13 mouse cellular contexts compared by ENCODE assay signal in genomic region chr2:167622352-167622751, GRCm38 (mm10). TPM values are rescaled to one million over a fixed set of nuclear protein-coding genes. Genes with fewer than 3 reads are reported as not detected.
A peak's percentile ranks its signal among the peaks of the same experiment; 100 is the strongest.
DNase-seq lines count a peak whose midpoint lies in the region; ATAC-seq and TF ChIP-seq lines count a peak whose summit lies in the region.
"Had no signal": no experiment of that assay in that cellular context is flagged by ENCODE, and none has a peak within 500 bp of the region (broad histone marks: within the 10 kb centered on the region; RNA-seq: fewer than 3 reads in every experiment).

No protein-coding gene starts in this region.

- no peak for ATAC-seq in kidney, embryonic 14.5 days (ENCODE audit: low FRiP score, low TSS enrichment)
- no peak for ATAC-seq in liver, embryonic 12.5 days
- ATAC-seq: forebrain, embryonic 13.5 days had no signal

- no peaks in the 10 kb centered on the region for H3K9me3 ChIP-seq in kidney, embryonic 14.5 days (ENCODE audit: control insufficient read depth, low read length)
- no peaks in the 10 kb centered on the region for H3K9me3 ChIP-seq in liver, embryonic 12.5 days (replicated peaks)
- H3K9me3 ChIP-seq: forebrain, embryonic 13.5 days; limb, embryonic 15.5 days had no signal

- H3K27me3 ChIP-seq in kidney, adult 2 months (replicated peaks; ENCODE audit: control insufficient read depth, insufficient read depth, low read length), result no peaks in the 10 kb centered on the region
- no peaks in the 10 kb centered on the region for H3K27me3 ChIP-seq in kidney, embryonic 14.5 days (ENCODE audit: control insufficient read depth, insufficient read depth, low read length)
- no peaks in the 10 kb centered on the region for H3K27me3 ChIP-seq in liver, embryonic 12.5 days (replicated peaks)
- H3K27me3 ChIP-seq: forebrain, embryonic 13.5 days; limb, embryonic 15.5 days had no signal

- H3K4me2 ChIP-seq in kidney, embryonic 14.5 days (replicated peaks; ENCODE audit: low read depth, low read length), result no peak overlapping the region
- H3K4me2 ChIP-seq in liver, embryonic 12.5 days, result no peak overlapping the region
- H3K4me2 ChIP-seq: forebrain, embryonic 13.5 days; limb, embryonic 15.5 days had no signal

- intact Hi-C loops in gastrocnemius, adult 2 months (cut with DNase I), result no loop called here

- DNase-seq in gastrocnemius, adult 2 months, result peak; percentile 58
- no peak for DNase-seq in gastrocnemius, postnatal 25 days
- DNase-seq in kidney, adult 2 months, result peak; percentile 68
- peak; percentile 62 for DNase-seq in cerebellum, adult 9-10 months
- no peak for DNase-seq in layer of hippocampus, adult 18-20 months (ENCODE audit: low spot score in 2 of 2)
- no peak for DNase-seq in adrenal gland, postnatal 14 days
- DNase-seq: B cell, adult 2 months; gastrocnemius, postnatal 36 days had no signal

- peak overlapping the region; percentile 79 for H3K27ac ChIP-seq in gastrocnemius, adult 2 months
- no peak overlapping the region for H3K27ac ChIP-seq in kidney, adult 2 months (ENCODE audit: insufficient read depth, low read depth, low read length)
- H3K27ac ChIP-seq in kidney, embryonic 14.5 days (ENCODE audit: low read depth, low read length), result no peak overlapping the region
- H3K27ac ChIP-seq in liver, embryonic 12.5 days, result peak overlapping the region; percentile 71
- H3K27ac ChIP-seq: forebrain, embryonic 13.5 days; limb, embryonic 15.5 days; macrophage had no signal

- no peak for TF ChIP-seq POLR2A in kidney, adult 2 months (IDR thresholded peaks at IDR 0.05; ENCODE audit: low read depth, low read length)

- H3K36me3 ChIP-seq in kidney, adult 2 months (ENCODE audit: control insufficient read depth, insufficient read depth, low read length), result no peaks in the 10 kb centered on the region
- H3K36me3 ChIP-seq in kidney, embryonic 14.5 days (ENCODE audit: control insufficient read depth, insufficient read depth, low read length), result peaks cover 12% of the 10 kb centered on the region; the same call in 1 of the 2 replicates
- H3K36me3 ChIP-seq in liver, embryonic 12.5 days, result peaks cover 88% of the 10 kb centered on the region

- no peak for TF ChIP-seq CTCF in gastrocnemius, adult 2 months (IDR thresholded peaks at IDR 0.05)
- no peak for TF ChIP-seq CTCF in kidney, adult 2 months (conservative IDR thresholded peaks at IDR 0.05; ENCODE audit: insufficient read depth, insufficient read length, low read depth, low read length)

- WGBS in kidney, adult 2 months, result 16% methylated on average over 13 of the region's 13 CpGs
- 56% methylated on average over 13 of the region's 13 CpGs for WGBS in kidney, embryonic 14.5 days
- WGBS in liver, embryonic 12.5 days (ENCODE audit: insufficient replicate concordance), result 87% methylated on average over 13 of the region's 13 CpGs

- no peak overlapping the region for H3K9ac ChIP-seq in kidney, embryonic 14.5 days (ENCODE audit: low read depth, low read length)
- peak overlapping the region; percentile 12; the same call in 1 of the 2 replicates for H3K9ac ChIP-seq in liver, embryonic 12.5 days
- H3K9ac ChIP-seq: forebrain, embryonic 13.5 days; limb, embryonic 15.5 days had no signal

- peak overlapping the region; percentile 34 for H3K4me3 ChIP-seq in gastrocnemius, adult 2 months
- no peak overlapping the region for H3K4me3 ChIP-seq in kidney, adult 2 months (ENCODE audit: insufficient read depth, low read depth, low read length)
- no peak overlapping the region for H3K4me3 ChIP-seq in kidney, embryonic 14.5 days (ENCODE audit: low read length)
- no peak overlapping the region for H3K4me3 ChIP-seq in liver, embryonic 12.5 days
- H3K4me3 ChIP-seq: forebrain, embryonic 13.5 days; limb, embryonic 15.5 days had no signal

- peaks cover 13% of the 10 kb centered on the region for H3K4me1 ChIP-seq in kidney, adult 2 months (ENCODE audit: control insufficient read depth, insufficient read depth, low read length)
- H3K4me1 ChIP-seq in kidney, embryonic 14.5 days (ENCODE audit: control insufficient read depth, insufficient read depth, low read length), result peaks cover 10% of the 10 kb centered on the region; the same call in 1 of the 2 replicates
- H3K4me1 ChIP-seq in liver, embryonic 12.5 days, result peaks cover 70% of the 10 kb centered on the region

RNA-seq across cellular contexts. Expression of gene Ube2v1, which starts 9.5 kb away (rescaled TPM):
- 100 to 1,000 TPM; 170 to 181 TPM for total RNA-seq in gastrocnemius, adult 2 months (2021)
- 100 to 1,000 TPM; 157 to 160 TPM for total RNA-seq in gastrocnemius, postnatal 25 days (2021)
- polyA plus RNA-seq in kidney, adult 2 months (2012; rRNA removed), result 108 and 114 TPM in 2 replicates
- polyA plus RNA-seq in kidney, embryonic 14.5 days (2014; fragmentation: Nextera tagmentation; extraction: Ambion mirVana), result 212 and 283 TPM in 2 replicates
- 256 and 259 TPM in 2 replicates for polyA plus RNA-seq in liver, embryonic 12.5 days (2016; fragmentation: Nextera tagmentation; extraction: Ambion mirVana)
- total RNA-seq in layer of hippocampus, adult 18-20 months (2021), result 100 to 1,000 TPM; 235 to 247 TPM
- total RNA-seq in adrenal gland, postnatal 14 days (2021), result 172 and 174 TPM in 2 replicates

RNA-seq across cellular contexts. Expression of gene Gm20431, which starts 38.9 kb away (rescaled TPM):
- total RNA-seq in gastrocnemius, adult 2 months (2021), result 10 to 100 TPM in 1 of 2 experiments, 1 to 10 TPM in 1; 3.7 to 11.5 TPM
- 10 to 100 TPM in 1 of 2 experiments, 1 to 10 TPM in 1; 7.7 to 11.6 TPM for total RNA-seq in gastrocnemius, postnatal 25 days (2021)
- 30.7 and 31.8 TPM in 2 replicates for polyA plus RNA-seq in kidney, adult 2 months (2012; rRNA removed)
- 5.6 and 6.1 TPM in 2 replicates for polyA plus RNA-seq in kidney, embryonic 14.5 days (2014; fragmentation: Nextera tagmentation; extraction: Ambion mirVana)
- polyA plus RNA-seq in liver, embryonic 12.5 days (2016; fragmentation: Nextera tagmentation; extraction: Ambion mirVana), result 1.8 and 4.8 TPM in 2 replicates
- total RNA-seq in layer of hippocampus, adult 18-20 months (2021), result 10 to 100 TPM; 36.7 to 39.9 TPM
- 19.2 and 23.8 TPM in 2 replicates for total RNA-seq in adrenal gland, postnatal 14 days (2021)
- polyA plus RNA-seq: macrophage had no signal

Comparison
In these comparisons a context has a peak if more than half of its experiments do, and no peak if none do; other contexts are left out.
1. DNase-seq: peak in gastrocnemius, adult 2 months (single experiment), kidney, adult 2 months (single experiment) and cerebellum, adult 9-10 months (single experiment); none in gastrocnemius, postnatal 25 days (single experiment), layer of hippocampus, adult 18-20 months (0 of 2) and adrenal gland, postnatal 14 days (single experiment).
2. H3K27ac ChIP-seq: peak in gastrocnemius, adult 2 months (single experiment) and liver, embryonic 12.5 days (single experiment); none in kidney, adult 2 months (single experiment) and kidney, embryonic 14.5 days (single experiment).